ENCODE assay signal across 8 mouse cellular contexts in genomic region chr8:12385686-12386488, GRCm38 (mm10). TPM values are rescaled to one million over a fixed set of nuclear protein-coding genes. Genes with fewer than 3 reads are reported as not detected.
A peak's percentile ranks its signal among the peaks of the same experiment; 100 is the strongest.
DNase-seq lines count a peak whose midpoint lies in the region; ATAC-seq and TF ChIP-seq lines count a peak whose summit lies in the region.

No protein-coding gene starts in this region.

- no peak overlapping the region for H3K27ac ChIP-seq in lung, postnatal 0 days (ENCODE audit: low read length)
- H3K27ac ChIP-seq in forebrain, embryonic 14.5 days (ENCODE audit: low read depth, low read length): peak overlapping the region; percentile 96
- no peak overlapping the region for H3K27ac ChIP-seq in limb, embryonic 15.5 days
- no peak overlapping the region for H3K27ac ChIP-seq in stomach, postnatal 0 days (replicated peaks)

- H3K9me3 ChIP-seq in lung, postnatal 0 days (ENCODE audit: low read length): no peaks in the 10 kb centered on the region
- no peaks in the 10 kb centered on the region for H3K9me3 ChIP-seq in forebrain, embryonic 14.5 days (replicated peaks; ENCODE audit: control insufficient read depth, low read length)
- no peaks in the 10 kb centered on the region for H3K9me3 ChIP-seq in limb, embryonic 15.5 days
- H3K9me3 ChIP-seq in stomach, postnatal 0 days (ENCODE audit: control insufficient read depth, low read length): no peaks in the 10 kb centered on the region

- under 1% methylated on average over 67 of the region's 74 CpGs for WGBS in lung, postnatal 0 days
- under 1% methylated on average over 74 of the region's 74 CpGs for WGBS in forebrain, embryonic 14.5 days
- WGBS in limb, embryonic 15.5 days: under 1% methylated on average over 74 of the region's 74 CpGs
- WGBS in stomach, postnatal 0 days: 1% methylated on average over 72 of the region's 74 CpGs

- TF ChIP-seq CTCF in lung, postnatal 0 days (IDR thresholded peaks at IDR 0.05): no peak
- TF ChIP-seq CTCF in stomach, postnatal 0 days (IDR thresholded peaks at IDR 0.05; ENCODE audit: low read depth): no peak

- peaks cover 89% of the 10 kb centered on the region for H3K27me3 ChIP-seq in lung, postnatal 0 days (replicated peaks; ENCODE audit: insufficient read depth, low read length)
- H3K27me3 ChIP-seq in forebrain, embryonic 14.5 days (replicated peaks; ENCODE audit: control insufficient read depth, insufficient read depth, low read length): peaks cover 38% of the 10 kb centered on the region
- H3K27me3 ChIP-seq in limb, embryonic 15.5 days: peaks cover 96% of the 10 kb centered on the region
- peaks cover 37% of the 10 kb centered on the region; the same call in 1 of the 2 replicates for H3K27me3 ChIP-seq in stomach, postnatal 0 days (ENCODE audit: control insufficient read depth, insufficient read depth, low read length)

- DNase-seq in lung, postnatal 0 days (ENCODE audit: low spot score): no peak
- no peak for DNase-seq in lung, postnatal 14 days
- DNase-seq in forebrain, embryonic 14.5 days (ENCODE audit: low spot score): no peak
- no peak for DNase-seq in stomach, postnatal 0 days (ENCODE audit: low spot score)
- no peak for DNase-seq in ovary, adult 18-20 months (ENCODE audit: low spot score)
- DNase-seq in spleen, postnatal 4 days (ENCODE audit: low spot score in 2 of 2): no peak

- ATAC-seq in lung, postnatal 0 days: no peak
- ATAC-seq in forebrain, embryonic 14.5 days: peak; percentile 16
- ATAC-seq in limb, embryonic 15.5 days (ENCODE audit: insufficient number of reproducible peaks, low FRiP score, low TSS enrichment, low read depth): no peak
- ATAC-seq in stomach, postnatal 0 days (ENCODE audit: low FRiP score, low TSS enrichment): no peak
- no peak for ATAC-seq in frontal cortex, adult (ENCODE audit: low TSS enrichment)

- H3K4me3 ChIP-seq in lung, postnatal 0 days (ENCODE audit: low read depth, low read length): peak overlapping the region; percentile 36
- peak overlapping the region; percentile 51 for H3K4me3 ChIP-seq in forebrain, embryonic 14.5 days (ENCODE audit: low read depth, low read length)
- H3K4me3 ChIP-seq in limb, embryonic 15.5 days: peak overlapping the region; percentile 26
- peak overlapping the region; percentile 19; the same call in 1 of the 2 replicates for H3K4me3 ChIP-seq in stomach, postnatal 0 days (ENCODE audit: low read depth, low read length)

- no peak overlapping the region for H3K9ac ChIP-seq in lung, postnatal 0 days (replicated peaks; ENCODE audit: low read depth)
- H3K9ac ChIP-seq in forebrain, embryonic 14.5 days (ENCODE audit: low read length): peak overlapping the region; percentile 89
- no peak overlapping the region for H3K9ac ChIP-seq in limb, embryonic 15.5 days
- H3K9ac ChIP-seq in stomach, postnatal 0 days (ENCODE audit: low read length): no peak overlapping the region

- TF ChIP-seq EP300 in lung, postnatal 0 days (IDR thresholded peaks at IDR 0.05): no peak
- TF ChIP-seq EP300 in stomach, postnatal 0 days (optimal IDR thresholded peaks at IDR 0.05): no peak

- H3K4me2 ChIP-seq in lung, postnatal 0 days (replicated peaks; ENCODE audit: low read depth, low read length): peak overlapping the region; percentile 60
- H3K4me2 ChIP-seq in forebrain, embryonic 14.5 days (ENCODE audit: low read length): peak overlapping the region; percentile 89
- H3K4me2 ChIP-seq in limb, embryonic 15.5 days: peak overlapping the region; percentile 45
- peak overlapping the region; percentile 53 for H3K4me2 ChIP-seq in stomach, postnatal 0 days (replicated peaks; ENCODE audit: low read depth)

- H3K4me1 ChIP-seq in lung, postnatal 0 days (ENCODE audit: insufficient read depth, low read depth, low read length): peaks cover 17% of the 10 kb centered on the region
- H3K4me1 ChIP-seq in forebrain, embryonic 14.5 days (ENCODE audit: control insufficient read depth, insufficient read depth, low read length): peaks cover 31% of the 10 kb centered on the region
- H3K4me1 ChIP-seq in limb, embryonic 15.5 days: peaks cover 27% of the 10 kb centered on the region
- H3K4me1 ChIP-seq in stomach, postnatal 0 days (replicated peaks; ENCODE audit: control insufficient read depth, insufficient read depth): 0 out of 2 replicates have a peak, but pooled peaks cover 2% of the 10 kb centered on the region

- no peaks in the 10 kb centered on the region for H3K36me3 ChIP-seq in lung, postnatal 0 days (ENCODE audit: insufficient read depth, low read length)
- no peaks in the 10 kb centered on the region for H3K36me3 ChIP-seq in forebrain, embryonic 14.5 days (ENCODE audit: control insufficient read depth, insufficient read depth, low read length)
- H3K36me3 ChIP-seq in limb, embryonic 15.5 days: no peaks in the 10 kb centered on the region
- H3K36me3 ChIP-seq in stomach, postnatal 0 days (ENCODE audit: control insufficient read depth, insufficient read depth, low read length): no peaks in the 10 kb centered on the region

RNA-seq across cellular contexts. Expression of gene Sox1, which starts 9.2 kb away (rescaled TPM):
- not detected in 2 replicates for polyA plus RNA-seq in lung, postnatal 0 days (2015; fragmentation: Nextera tagmentation; extraction: Ambion mirVana)
- polyA plus RNA-seq in forebrain, embryonic 14.5 days (2014; fragmentation: Nextera tagmentation; extraction: Ambion mirVana): 5.7 and 6.1 TPM in 2 replicates
- polyA plus RNA-seq in limb, embryonic 15.5 days (2015; fragmentation: Nextera tagmentation; extraction: Ambion mirVana): not detected in 2 replicates
- 0.02 TPM in 1 of 2 replicates, not detected in the other for polyA plus RNA-seq in stomach, postnatal 0 days (2015; fragmentation: Nextera tagmentation; extraction: Ambion mirVana)
